In genomic region chr15:79757118-79757517, GRCm38 (mm10) we compare ENCODE assay signal across 1 mouse cellular context.
TF ChIP-seq lines count a peak whose summit lies in the region.

No protein-coding gene starts in this region.

TF ChIP-seq in myocyte, 11 proteins besides CTCF, POLR2A, EP300 and RAD21 (continued from another document):
- TF ChIP-seq MYOD1 (IDR thresholded peaks at IDR 0.05; ENCODE audit: control insufficient read depth in 1 of 3, insufficient read length in 2 of 3, low read depth in 2 of 3) (no peak), POLR2AphosphoS2 (IDR thresholded peaks at IDR 0.05; ENCODE audit: insufficient read length, low read depth) (no peak), MYOG (IDR thresholded peaks at IDR 0.05; ENCODE audit: control insufficient read depth in 1 of 3, insufficient read depth in 1 of 3, insufficient read length in 2 of 3, low read depth in 2 of 3) (no peak), TCF12 (IDR thresholded peaks at IDR 0.05; ENCODE audit: insufficient read depth, poor library complexity, severe bottlenecking) (no peak), CEBPB (IDR thresholded peaks at IDR 0.05; ENCODE audit: insufficient read depth, poor library complexity, severe bottlenecking) (no peak), REST (IDR thresholded peaks at IDR 0.05; ENCODE audit: insufficient read depth, insufficient read length) (no peak)
TF ChIP-seq in myocyte: peak in this region for 0.
